Mouse (Mus musculus) neural tube, embryonic 13.5 days (tissue): ENCODE measurements around the gene Gm20388. TPM values are rescaled to one million over a fixed set of nuclear protein-coding genes. Genes with fewer than 3 reads are reported as not detected.

ENCODE experiments used
- ATAC-seq: fragments of 200-750 bp; cut with Nextera tagmentation; 2 replicates; pipeline ENCODE4 v1.8.0; 2017; ENCODE audit warnings: low read depth, mild to moderate bottlenecking, moderate TSS enrichment, moderate library complexity
- H3K27ac ChIP-seq: fragments of 300-500 bp; sonication (generic); replicated peaks from 2 replicates; pipeline ENCODE4 v1.5.1; 2015; ENCODE audit warnings: moderate library complexity, mild to moderate bottlenecking, inconsistent platforms
- H3K27me3 ChIP-seq: fragments of 300-500 bp; sonication (generic); 2 replicates; pipeline ENCODE4 v1.6.1; 2015; ENCODE audit warnings: mild to moderate bottlenecking, inconsistent platforms
- H3K36me3 ChIP-seq: fragments of 300-500 bp; sonication (generic); 2 replicates; pipeline ENCODE4 v1.6.1; 2015; ENCODE audit warnings: mild to moderate bottlenecking, inconsistent platforms
- H3K4me1 ChIP-seq: fragments of 300-500 bp; sonication (generic); replicated peaks from 2 replicates; pipeline ENCODE4 v1.6.1; 2015; ENCODE audit warnings: inconsistent platforms
- H3K4me2 ChIP-seq: fragments of 300-500 bp; sonication (generic); 2 replicates; pipeline ENCODE4 v1.6.1; 2015; ENCODE audit warnings: inconsistent platforms, mild to moderate bottlenecking, moderate library complexity
- H3K4me3 ChIP-seq: fragments of 300-500 bp; sonication (generic); 2 replicates; pipeline ENCODE4 v1.5.1; 2015; ENCODE audit warnings: mild to moderate bottlenecking, inconsistent platforms
- H3K9ac ChIP-seq: fragments of 300-500 bp; sonication (generic); 2 replicates; pipeline ENCODE4 v1.6.1; 2015; ENCODE audit warnings: moderate library complexity, mild to moderate bottlenecking, inconsistent platforms
- H3K9me3 ChIP-seq: fragments of 300-500 bp; sonication (generic); 2 replicates; pipeline ENCODE4 v1.6.1; 2016; ENCODE audit warnings: inconsistent platforms
- WGBS: fragments of 180-500 bp; shearing (Covaris S2); methylation state at CpG from one replicate; pipeline ENCODE4 v1.1.7; 2015; 5-methylcytosine and 5-hydroxymethylcytosine counted together
- polyA plus RNA-seq: library from polyadenylated mRNA; unstranded; fragments of >200 nt; fragmentation: Nextera tagmentation; extraction: Ambion mirVana; gene quantifications from 2 replicates; pipeline ENCODE4 v1.2.1, GENCODE M21; 2015

The Gm20388 gene
- polyA plus RNA-seq, 1 experiment from 2014 or later, result 0.27 TPM

- 69% methylated on average over 8 of the region's 8 CpGs for WGBS
- no peak for ATAC-seq
- Histone ChIP-seq H3K27me3 (no peaks in the 10 kb centered on the region), H3K4me1 (peaks cover 77% of the 10 kb centered on the region), H3K4me2 (no peak overlapping the region), H3K27ac (0 out of 2 replicates have a peak overlapping the region, but pooled peaks have one; percentile 9), H3K9me3 (no peaks in the 10 kb centered on the region), H3K4me3 (no peak overlapping the region), H3K36me3 (peaks cover 7% of the 10 kb centered on the region), H3K9ac (no peak overlapping the region)
Observed at GRCm38 (mm10) chr8:124273606-124274218, 4363.1 kb downstream of the Gm20388 start.

- no peaks in the 10 kb centered on the region for H3K9me3 ChIP-seq
- 39% methylated on average over 10 of the region's 10 CpGs for WGBS
- no peak overlapping the region for H3K9ac ChIP-seq
- no peak for ATAC-seq
- peak overlapping the region; percentile 35; the same call in 1 of the 2 replicates for H3K27ac ChIP-seq
- no peak overlapping the region for H3K4me3 ChIP-seq
- H3K27me3 ChIP-seq, result no peaks in the 10 kb centered on the region
- H3K4me1 ChIP-seq, result peaks cover 77% of the 10 kb centered on the region
- no peak overlapping the region for H3K4me2 ChIP-seq
- peaks cover 7% of the 10 kb centered on the region for H3K36me3 ChIP-seq
Observed at GRCm38 (mm10) chr8:124274441-124275120, 4363.9 kb downstream of the Gm20388 start.

- Histone ChIP-seq H3K4me3 (no peak overlapping the region), H3K27me3 (no peaks in the 10 kb centered on the region), H3K36me3 (peaks cover 7% of the 10 kb centered on the region), H3K9ac (no peak overlapping the region), H3K9me3 (no peaks in the 10 kb centered on the region), H3K4me1 (peaks cover 74% of the 10 kb centered on the region), H3K4me2 (no peak overlapping the region), H3K27ac (no peak overlapping the region)
- 94% methylated on average over 10 of the region's 10 CpGs for WGBS
- ATAC-seq, result no peak
Observed at GRCm38 (mm10) chr8:124275377-124276071, 4364.9 kb downstream of the Gm20388 start.

DNA sequence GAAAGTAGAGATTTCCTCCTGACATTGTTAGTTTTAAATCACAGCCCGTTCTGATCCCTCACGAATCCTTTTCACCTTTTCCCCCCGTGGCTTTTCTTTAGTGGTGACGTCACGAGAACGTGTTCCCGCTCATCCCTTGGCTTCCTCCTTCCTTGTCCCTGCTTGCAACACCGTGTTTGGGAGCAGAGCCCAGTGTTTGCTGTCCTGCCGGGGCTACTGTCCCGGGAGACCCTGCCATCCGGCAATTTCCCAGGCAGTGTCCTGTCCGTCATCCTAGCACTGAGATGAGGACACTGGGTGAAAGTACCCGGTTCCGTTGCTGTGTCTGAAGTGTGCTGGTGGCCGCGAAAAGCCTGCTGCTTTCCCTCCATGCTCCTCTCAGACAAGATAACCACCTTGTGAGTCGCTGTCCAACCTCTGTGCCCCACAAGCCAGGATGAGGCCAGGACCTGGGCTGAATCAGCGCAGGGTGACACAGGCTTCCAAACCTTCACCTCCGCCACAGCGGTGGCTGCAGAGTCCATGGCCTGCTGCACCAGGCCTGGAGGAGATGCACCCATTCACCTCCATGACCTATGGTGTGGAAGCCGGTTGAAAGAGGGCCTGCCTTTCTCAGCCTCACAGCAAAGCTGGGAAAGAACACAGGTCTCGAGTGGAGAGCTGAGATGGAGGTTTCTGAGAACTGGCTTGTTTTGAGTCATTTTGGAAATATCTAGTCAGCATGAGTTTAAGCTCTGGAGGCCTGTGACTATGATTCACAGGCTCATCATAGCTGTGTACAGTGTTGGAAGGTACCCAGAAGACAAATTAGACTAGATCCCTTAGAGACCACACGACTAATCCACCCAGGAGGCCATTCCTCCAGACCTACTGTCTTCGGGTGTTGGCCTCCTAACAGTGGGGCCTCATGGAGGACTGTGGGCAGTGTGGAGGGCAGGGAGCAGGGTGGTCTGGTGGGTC, 4367.6 kb downstream of the Gm20388 start:
- H3K4me1 ChIP-seq, result peaks cover 85% of the 10 kb centered on the region
- H3K27ac ChIP-seq, result peak overlapping the region; percentile 25; the same call in 1 of the 2 replicates
- H3K4me2 ChIP-seq, result no peak overlapping the region
- H3K4me3 ChIP-seq, result no peak overlapping the region
- no peaks in the 10 kb centered on the region for H3K27me3 ChIP-seq
- no peak for ATAC-seq
- H3K9me3 ChIP-seq, result no peaks in the 10 kb centered on the region
- 62% methylated on average over 24 of the region's 24 CpGs for WGBS
- H3K36me3 ChIP-seq, result peaks cover 7% of the 10 kb centered on the region
- H3K9ac ChIP-seq, result no peak overlapping the region; the same call in 1 of the 2 replicates

GRCm38 (mm10) chr8:124278956-124279689, 4368.5 kb downstream of the Gm20388 start:
- 89% methylated on average over 7 of the region's 7 CpGs for WGBS

DNA sequence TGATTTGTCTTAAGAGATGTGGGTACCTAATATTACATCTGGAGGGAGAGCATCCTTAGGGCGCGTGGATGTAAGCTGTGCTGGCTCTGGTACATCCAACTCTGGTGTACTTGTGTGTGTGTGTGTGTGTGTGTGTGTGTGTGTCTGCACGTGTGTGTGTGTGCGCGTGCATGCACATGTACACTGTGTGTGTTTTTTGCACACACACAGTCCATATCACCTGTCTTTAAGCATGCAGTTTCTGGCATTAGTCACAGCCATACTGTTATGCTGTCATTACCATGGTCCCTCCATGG, 4369.0 kb downstream of the Gm20388 start:
- Histone ChIP-seq H3K4me1 (peaks cover 85% of the 10 kb centered on the region), H3K9me3 (no peaks in the 10 kb centered on the region), H3K27ac (no peak overlapping the region), H3K36me3 (peaks cover 7% of the 10 kb centered on the region), H3K4me3 (no peak overlapping the region), H3K27me3 (no peaks in the 10 kb centered on the region), H3K9ac (no peak overlapping the region), H3K4me2 (no peak overlapping the region)
- WGBS, result 100% methylated on average over 5 of the region's 5 CpGs
- ATAC-seq, result no peak

More at GRCm38 (mm10) chr8:124278956-124279689, 4368.5 kb downstream of the Gm20388 start:
- Histone ChIP-seq H3K4me3 (no peak overlapping the region), H3K9me3 (no peaks in the 10 kb centered on the region), H3K27ac (no peak overlapping the region), H3K27me3 (no peaks in the 10 kb centered on the region), H3K9ac (no peak overlapping the region), H3K4me2 (no peak overlapping the region), H3K4me1 (peaks cover 85% of the 10 kb centered on the region), H3K36me3 (peaks cover 7% of the 10 kb centered on the region)
- no peak for ATAC-seq

- WGBS, result 57% methylated on average over 11 of the region's 11 CpGs
- no peak overlapping the region for H3K4me2 ChIP-seq
- no peaks in the 10 kb centered on the region for H3K36me3 ChIP-seq
- no peaks in the 10 kb centered on the region for H3K27me3 ChIP-seq
- no peaks in the 10 kb centered on the region for H3K9me3 ChIP-seq
- H3K4me1 ChIP-seq, result peaks cover 93% of the 10 kb centered on the region
- H3K4me3 ChIP-seq, result no peak overlapping the region
- ATAC-seq, result no peak
- peak overlapping the region; percentile 92; the same call in 1 of the 2 replicates for H3K27ac ChIP-seq
- H3K9ac ChIP-seq, result no peak overlapping the region
Observed at GRCm38 (mm10) chr8:124281700-124282541, 4371.3 kb downstream of the Gm20388 start.

DNA sequence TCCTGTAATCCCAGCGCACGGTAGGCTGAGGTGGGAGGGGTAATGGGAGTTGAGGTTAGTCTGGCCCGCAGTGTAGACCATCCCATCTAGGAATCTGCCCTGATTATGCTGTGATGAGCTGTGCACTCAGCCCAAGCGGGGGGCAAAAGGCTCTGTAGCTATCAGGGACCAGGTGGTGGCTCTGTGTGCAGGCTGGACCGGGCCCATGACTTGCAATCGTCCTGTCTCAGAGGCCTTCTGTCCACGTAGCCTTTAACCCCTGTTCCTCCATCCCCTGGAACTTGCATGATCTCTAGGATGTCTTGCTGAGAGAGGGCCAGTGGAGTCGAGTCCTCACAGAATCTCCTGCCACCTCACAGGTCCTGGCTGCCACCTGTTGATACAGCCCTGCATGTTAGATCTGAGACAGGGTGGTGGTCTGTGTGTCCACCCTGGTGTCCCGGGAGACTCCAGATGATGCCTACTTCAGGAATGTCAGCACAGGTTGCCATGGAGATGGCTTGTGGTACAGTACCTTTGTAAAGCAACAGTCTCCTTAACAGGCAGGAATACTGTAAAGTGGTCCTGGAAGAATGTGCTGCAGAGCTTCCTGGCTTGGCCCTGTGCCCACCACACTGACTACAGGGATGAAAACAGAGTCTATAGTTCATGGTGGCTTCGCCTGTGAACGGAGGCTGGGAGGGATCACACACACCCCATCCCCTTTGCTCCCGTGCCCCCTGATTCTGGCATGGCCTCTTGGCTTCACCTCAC, 4372.4 kb downstream of the Gm20388 start:
- H3K4me1 ChIP-seq, result peaks cover 94% of the 10 kb centered on the region
- no peaks in the 10 kb centered on the region for H3K9me3 ChIP-seq
- H3K4me2 ChIP-seq, result no peak overlapping the region
- no peak overlapping the region for H3K4me3 ChIP-seq
- peak overlapping the region; percentile 92 for H3K27ac ChIP-seq
- H3K27me3 ChIP-seq, result no peaks in the 10 kb centered on the region
- H3K9ac ChIP-seq, result peak overlapping the region; percentile 32; the same call in 1 of the 2 replicates
- no peaks in the 10 kb centered on the region for H3K36me3 ChIP-seq
- no peak for ATAC-seq
- WGBS, result 62% methylated on average over 12 of the region's 12 CpGs

DNA sequence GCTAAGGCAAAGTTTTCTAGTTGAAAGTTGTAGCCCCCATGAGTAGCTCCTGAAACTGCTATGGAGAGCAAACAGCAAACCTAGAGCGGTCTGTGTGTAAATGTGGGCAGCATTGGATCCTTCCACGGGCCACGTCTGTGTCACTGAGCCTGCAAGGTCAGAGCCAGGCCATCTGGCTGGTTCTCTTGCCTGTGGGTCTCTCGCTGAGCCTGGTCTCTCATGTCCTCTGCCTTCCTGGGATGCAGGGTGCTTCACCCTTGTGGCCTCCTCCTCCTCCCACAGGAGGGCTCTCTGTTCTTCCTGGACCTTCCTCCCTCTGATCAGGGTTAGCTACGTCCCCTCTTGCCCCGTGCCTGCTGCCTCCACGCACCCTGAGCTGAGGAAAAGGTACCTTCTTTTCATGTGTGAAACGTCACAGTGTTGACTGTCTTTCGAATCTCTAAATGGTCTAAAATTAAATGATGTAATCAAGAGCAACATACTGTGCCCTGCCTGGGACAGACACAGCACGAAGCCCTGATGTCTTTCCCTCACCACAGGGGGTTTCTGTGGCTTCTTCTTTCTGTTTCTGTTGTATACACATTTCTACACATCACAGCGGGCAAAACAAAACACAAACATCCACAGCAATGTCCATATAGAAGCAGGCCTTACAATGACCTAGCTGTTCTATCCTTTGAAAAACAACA, 4373.1 kb downstream of the Gm20388 start:
- H3K9ac ChIP-seq, result peak overlapping the region; percentile 32
- peak; percentile 3; the same call in 1 of the 2 replicates for ATAC-seq

More for the DNA sequence above, 4373.1 kb downstream of the Gm20388 start:
- WGBS, result 15% methylated on average over 11 of the region's 11 CpGs
- H3K27me3 ChIP-seq, result no peaks in the 10 kb centered on the region
- H3K27ac ChIP-seq, result peak overlapping the region; percentile 92
- peaks cover 91% of the 10 kb centered on the region for H3K4me1 ChIP-seq
- H3K4me2 ChIP-seq, result 0 out of 2 replicates have a peak overlapping the region, but pooled peaks have one; percentile 11
- no peaks in the 10 kb centered on the region for H3K9me3 ChIP-seq
- no peak overlapping the region for H3K4me3 ChIP-seq
- no peaks in the 10 kb centered on the region for H3K36me3 ChIP-seq
